Mouse (Mus musculus) thymus, adult 2 months (tissue): Measurements from ENCODE around the gene Gba.

Experiments
- CTCF ChIP-seq: fragments of 200-500 bp; IDR thresholded peaks from 2 replicates; pipeline ENCODE4 v1.5.1; 2012; ENCODE audit warnings: mild to moderate bottlenecking, control low read depth, low read length, moderate library complexity, borderline replicate concordance; ENCODE audit not compliant: control insufficient read depth, poor library complexity, insufficient read depth; ENCODE audit errors: extremely low read depth
- POLR2A ChIP-seq: fragments of 200-500 bp; IDR thresholded peaks from 2 replicates; pipeline ENCODE4 v1.6.1; 2012; ENCODE audit warnings: mild to moderate bottlenecking, low read length, control low read depth, moderate library complexity; ENCODE audit not compliant: control insufficient read depth, poor library complexity, insufficient read depth; ENCODE audit errors: extremely low read depth

DNA sequence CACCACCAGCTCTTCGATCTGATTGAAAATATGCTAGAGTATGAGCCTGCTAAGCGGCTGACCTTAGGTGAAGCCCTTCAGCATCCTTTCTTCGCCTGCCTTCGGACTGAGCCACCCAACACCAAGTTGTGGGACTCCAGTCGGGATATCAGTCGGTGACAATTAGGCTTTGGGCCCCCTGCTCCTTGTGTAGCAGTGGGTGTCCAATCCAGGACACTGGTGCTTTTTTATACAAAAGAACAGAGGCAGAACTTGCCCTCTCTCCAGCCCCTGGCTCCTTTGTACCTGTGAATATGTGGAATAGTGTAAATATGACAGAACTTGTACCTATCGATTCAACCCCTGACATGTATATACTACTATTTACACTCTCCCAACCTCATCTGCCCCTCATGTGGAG, 26.3 kb upstream of the Gba start:
- TF ChIP-seq CTCF (no peak), POLR2A (no peak)
